Mouse (Mus musculus) MEL (cell line): Measurements from ENCODE around the gene Pdia3. TPM values are rescaled to one million over a fixed set of nuclear protein-coding genes. Genes with fewer than 3 reads are reported as not detected.

Experiments
- DNase-seq: peaks from one replicate; pipeline ENCODE4 v3.0.0; 2011; ENCODE audit warnings: low read depth, low spot score
- H3K27ac ChIP-seq: 2 replicates; pipeline ENCODE4 v1.5.1; 2012; ENCODE audit warnings: low read depth, mild to moderate bottlenecking, control low read depth, low read length, moderate library complexity; ENCODE audit not compliant: control insufficient read depth
- H3K27me3 ChIP-seq, 2 experiments: fragments of 150-350 bp in 1 of 2; sonication (generic) in 1 of 2; 2 replicates each; pipeline ENCODE4 v1.6.1; 2012; ENCODE audit warnings: low read length in 2 of 2, mild to moderate bottlenecking in 2 of 2, improper control_type of control experiment in 1 of 2, moderate library complexity in 1 of 2; ENCODE audit not compliant: insufficient read depth in 2 of 2, control insufficient read depth in 1 of 2
- H3K36me3 ChIP-seq, 2 experiments: 2 replicates each; pipeline ENCODE4 v1.6.1; 2012 to 2014; ENCODE audit warnings: low read length in 2 of 2, improper control_type of control experiment in 1 of 2, inconsistent platforms in 1 of 2, mild to moderate bottlenecking in 1 of 2; ENCODE audit not compliant: insufficient read depth in 2 of 2, control insufficient read depth in 1 of 2
- H3K4me1 ChIP-seq, 2 experiments: fragments of 150-350 bp in 1 of 2; sonication (generic) in 1 of 2; 2 replicates each; pipeline ENCODE4 v1.6.1; 2012; ENCODE audit warnings: low read length in 2 of 2, improper control_type of control experiment in 1 of 2, mild to moderate bottlenecking in 1 of 2; ENCODE audit not compliant: insufficient read depth in 2 of 2, control insufficient read depth in 1 of 2
- H3K4me3 ChIP-seq, 2 experiments: fragments of 150-350 bp in 1 of 2; sonication (generic) in 1 of 2; 2 replicates each; pipeline ENCODE4 v1.5.1; 2012; ENCODE audit warnings: low read depth in 2 of 2, low read length in 2 of 2, mild to moderate bottlenecking in 2 of 2, moderate library complexity in 2 of 2, control low read depth in 1 of 2, improper control_type of control experiment in 1 of 2; ENCODE audit not compliant: control insufficient read depth in 1 of 2, insufficient read depth in 1 of 2
- H3K79me2 ChIP-seq: 2 replicates; pipeline ENCODE4 v1.6.1; 2012; ENCODE audit warnings: mild to moderate bottlenecking, low read length, moderate library complexity; ENCODE audit not compliant: control insufficient read depth, poor library complexity, insufficient read depth
- H3K9ac ChIP-seq: 2 replicates; pipeline ENCODE4 v1.6.1; 2012; ENCODE audit warnings: low read depth, mild to moderate bottlenecking, control low read depth, low read length, moderate library complexity; ENCODE audit not compliant: control insufficient read depth, poor library complexity, severe bottlenecking
- H3K9me3 ChIP-seq: fragments of 150-350 bp; sonication (generic); replicated peaks from 2 replicates; pipeline ENCODE4 v1.6.1; 2012; ENCODE audit warnings: mild to moderate bottlenecking, low read length, improper control_type of control experiment, moderate library complexity; ENCODE audit not compliant: insufficient read depth
- BHLHE40 ChIP-seq: IDR thresholded peaks from 2 replicates; pipeline ENCODE4 v1.6.1; 2012; ENCODE audit warnings: low read depth, mild to moderate bottlenecking, inconsistent platforms, low read length, improper control_type of control experiment, borderline replicate concordance
- CHD1 ChIP-seq: IDR thresholded peaks from 2 replicates; pipeline ENCODE4 v1.6.1; 2012; ENCODE audit warnings: low read depth, mild to moderate bottlenecking, inconsistent platforms, low read length, improper control_type of control experiment
- CHD2 ChIP-seq: IDR thresholded peaks from 2 replicates; pipeline ENCODE4 v1.6.1; 2011; ENCODE audit warnings: low read length, improper control_type of control experiment
- CTCF ChIP-seq, 3 experiments: IDR thresholded peaks in 2 of 3; conservative IDR thresholded peaks in 1 of 3; 2 replicates each; pipeline ENCODE4 v1.5.1; 2011 to 2012; ENCODE audit warnings: low read length in 3 of 3, low read depth in 2 of 3, mild to moderate bottlenecking in 2 of 3, improper control_type of control experiment in 1 of 3, inconsistent platforms in 1 of 3, mixed read lengths in 1 of 3, moderate library complexity in 1 of 3; ENCODE audit not compliant: control insufficient read depth in 1 of 3, insufficient read depth in 1 of 3, poor library complexity in 1 of 3, severe bottlenecking in 1 of 3
- E2F4 ChIP-seq: IDR thresholded peaks from 2 replicates; pipeline ENCODE4 v1.6.1; 2011; ENCODE audit warnings: low read depth, low read length, improper control_type of control experiment, borderline replicate concordance
- ELF1 ChIP-seq: IDR thresholded peaks from 2 replicates; pipeline ENCODE4 v1.6.1; 2014; ENCODE audit warnings: low read depth, mild to moderate bottlenecking, inconsistent platforms, low read length, improper control_type of control experiment, moderate library complexity
- EP300 ChIP-seq, 2 experiments: IDR thresholded peaks; 2 replicates each; pipeline ENCODE4 v1.6.1; 2011; ENCODE audit warnings: improper control_type of control experiment in 2 of 2, low read length in 2 of 2, low read depth in 1 of 2, mild to moderate bottlenecking in 1 of 2
- ETS1 ChIP-seq: IDR thresholded peaks from 2 replicates; pipeline ENCODE4 v1.6.1; 2012; ENCODE audit warnings: low read depth, mild to moderate bottlenecking, inconsistent platforms, low read length, improper control_type of control experiment, moderate library complexity
- GATA1 ChIP-seq: IDR thresholded peaks from 2 replicates; pipeline ENCODE4 v1.6.1; 2011; ENCODE audit warnings: low read depth, low read length, improper control_type of control experiment
- HCFC1 ChIP-seq: IDR thresholded peaks from 2 replicates; pipeline ENCODE4 v1.6.1; 2012; ENCODE audit warnings: low read depth, mild to moderate bottlenecking, inconsistent platforms, low read length, improper control_type of control experiment, moderate library complexity
- JUND ChIP-seq: IDR thresholded peaks from 2 replicates; pipeline ENCODE4 v1.6.1; 2011; ENCODE audit warnings: low read depth, mild to moderate bottlenecking, improper control_type of control experiment, low read length
- MAX ChIP-seq: IDR thresholded peaks from 2 replicates; pipeline ENCODE4 v1.6.1; 2011; ENCODE audit warnings: low read length, improper control_type of control experiment
- MAZ ChIP-seq: IDR thresholded peaks from 2 replicates; pipeline ENCODE4 v1.6.1; 2012; ENCODE audit warnings: low read depth, mild to moderate bottlenecking, inconsistent platforms, low read length, improper control_type of control experiment
- MEF2A ChIP-seq: IDR thresholded peaks from 2 replicates; pipeline ENCODE4 v1.6.1; 2014; ENCODE audit warnings: low read depth, mild to moderate bottlenecking, inconsistent platforms, low read length, improper control_type of control experiment; ENCODE audit not compliant: poor library complexity, insufficient replicate concordance, severe bottlenecking; ENCODE audit errors: extremely low read depth
- MXI1 ChIP-seq: IDR thresholded peaks from 2 replicates; pipeline ENCODE4 v1.6.1; 2011; ENCODE audit warnings: mild to moderate bottlenecking, low read depth, low read length, improper control_type of control experiment
- MYB ChIP-seq: IDR thresholded peaks from 2 replicates; pipeline ENCODE4 v1.6.1; 2011; ENCODE audit warnings: mild to moderate bottlenecking, low read depth, low read length, improper control_type of control experiment
- MYC ChIP-seq: IDR thresholded peaks from 2 replicates; pipeline ENCODE4 v1.6.1; 2011; ENCODE audit warnings: low read depth, mild to moderate bottlenecking, low read length, improper control_type of control experiment, moderate library complexity
- NELFE ChIP-seq: IDR thresholded peaks from 2 replicates; pipeline ENCODE4 v1.6.1; 2011; ENCODE audit warnings: low read depth, low read length, improper control_type of control experiment
- NRF1 ChIP-seq: IDR thresholded peaks from 2 replicates; pipeline ENCODE4 v1.6.1; 2014; ENCODE audit warnings: low read depth, mild to moderate bottlenecking, inconsistent platforms, low read length, improper control_type of control experiment, moderate library complexity; ENCODE audit not compliant: poor library complexity, insufficient read depth, severe bottlenecking
- POLR2AphosphoS2 ChIP-seq: IDR thresholded peaks from 2 replicates; pipeline ENCODE4 v1.6.1; 2011; ENCODE audit warnings: low read length, improper control_type of control experiment
- POLR2AphosphoS5 ChIP-seq: IDR thresholded peaks from 2 replicates; pipeline ENCODE4 v1.6.1; 2012; ENCODE audit warnings: low read depth, borderline replicate concordance, mild to moderate bottlenecking, inconsistent platforms, low read length, moderate library complexity, mixed read lengths
- RAD21 ChIP-seq: IDR thresholded peaks from 2 replicates; pipeline ENCODE4 v1.6.1; 2011; ENCODE audit warnings: mild to moderate bottlenecking, low read depth, low read length, improper control_type of control experiment
- RCOR1 ChIP-seq: IDR thresholded peaks from 2 replicates; pipeline ENCODE4 v1.6.1; 2012; ENCODE audit warnings: low read depth, mild to moderate bottlenecking, inconsistent platforms, low read length, improper control_type of control experiment
- SIN3A ChIP-seq: IDR thresholded peaks from 2 replicates; pipeline ENCODE4 v1.6.1; 2012; ENCODE audit warnings: low read length, improper control_type of control experiment, inconsistent platforms
- SMC3 ChIP-seq: IDR thresholded peaks from 2 replicates; pipeline ENCODE4 v1.6.1; 2011; ENCODE audit warnings: low read depth, low read length, improper control_type of control experiment
- TAL1 ChIP-seq: IDR thresholded peaks from 2 replicates; pipeline ENCODE4 v1.6.1; 2012; ENCODE audit warnings: mild to moderate bottlenecking, inconsistent platforms, low read length, moderate library complexity, mixed read lengths
- TBP ChIP-seq: IDR thresholded peaks from 2 replicates; pipeline ENCODE4 v1.8.0; 2011; ENCODE audit warnings: low read depth, low read length, improper control_type of control experiment
- TCF12 ChIP-seq: IDR thresholded peaks from 2 replicates; pipeline ENCODE4 v1.6.1; 2014; ENCODE audit warnings: low read depth, mild to moderate bottlenecking, inconsistent platforms, low read length, improper control_type of control experiment, moderate library complexity
- UBTF ChIP-seq: IDR thresholded peaks from 2 replicates; pipeline ENCODE4 v1.6.1; 2012; ENCODE audit warnings: low read depth, mild to moderate bottlenecking, inconsistent platforms, low read length, improper control_type of control experiment, moderate library complexity, borderline replicate concordance; ENCODE audit not compliant: insufficient read depth
- USF1 ChIP-seq: IDR thresholded peaks from 2 replicates; pipeline ENCODE4 v1.6.1; 2014; ENCODE audit warnings: low read depth, mild to moderate bottlenecking, inconsistent platforms, low read length, improper control_type of control experiment, moderate library complexity
- USF2 ChIP-seq, 2 experiments: IDR thresholded peaks; 2 replicates each; pipeline ENCODE4 v1.6.1; 2011 to 2012; ENCODE audit warnings: improper control_type of control experiment in 2 of 2, low read length in 2 of 2, borderline replicate concordance in 1 of 2, inconsistent platforms in 1 of 2, low read depth in 1 of 2, mild to moderate bottlenecking in 1 of 2; ENCODE audit not compliant: insufficient read depth in 1 of 2
- ZC3H11A ChIP-seq: IDR thresholded peaks from 2 replicates; pipeline ENCODE4 v1.6.1; 2012; ENCODE audit warnings: low read depth, mild to moderate bottlenecking, inconsistent platforms, low read length, improper control_type of control experiment
- ZKSCAN1 ChIP-seq: IDR thresholded peaks from 2 replicates; pipeline ENCODE4 v1.6.1; 2012; ENCODE audit warnings: low read depth, mild to moderate bottlenecking, inconsistent platforms, low read length, improper control_type of control experiment, moderate library complexity
- ZMIZ1 ChIP-seq: IDR thresholded peaks from 2 replicates; pipeline ENCODE4 v1.6.1; 2012; ENCODE audit warnings: low read depth, mild to moderate bottlenecking, inconsistent platforms, low read length, improper control_type of control experiment, moderate library complexity
- ZNF384 ChIP-seq: IDR thresholded peaks from 2 replicates; pipeline ENCODE4 v1.6.1; 2012; ENCODE audit warnings: low read depth, mild to moderate bottlenecking, inconsistent platforms, low read length, improper control_type of control experiment
- polyA plus RNA-seq, 2 experiments: library from polyadenylated mRNA; stranded (reverse) in 1 of 2; unstranded in 1 of 2; fragments of >175 nt in 1 of 2; fragments of >200 nt in 1 of 2; gene quantifications; 2 replicates each; pipeline versions ENCODE4 v1.2.1 to v1.2.4; 2012; ENCODE audit warnings: low replicate concordance in 2 of 2, low read depth in 1 of 2; ENCODE audit not compliant: insufficient read length in 2 of 2, insufficient read depth in 1 of 2, missing spikeins in 1 of 2
- total RNA-seq: library from RNA; depleted of rRNA; stranded (reverse); fragments of 300-350 nt; gene quantifications from 2 replicates; pipeline ENCODE4 v1.2.3, GENCODE M21; 2012; rRNA removed

The Pdia3 gene
- total RNA-seq (70.7 and 89.4 TPM in 2 replicates), polyA plus RNA-seq (100 to 1,000 TPM; 471 to 473 TPM)

DNA sequence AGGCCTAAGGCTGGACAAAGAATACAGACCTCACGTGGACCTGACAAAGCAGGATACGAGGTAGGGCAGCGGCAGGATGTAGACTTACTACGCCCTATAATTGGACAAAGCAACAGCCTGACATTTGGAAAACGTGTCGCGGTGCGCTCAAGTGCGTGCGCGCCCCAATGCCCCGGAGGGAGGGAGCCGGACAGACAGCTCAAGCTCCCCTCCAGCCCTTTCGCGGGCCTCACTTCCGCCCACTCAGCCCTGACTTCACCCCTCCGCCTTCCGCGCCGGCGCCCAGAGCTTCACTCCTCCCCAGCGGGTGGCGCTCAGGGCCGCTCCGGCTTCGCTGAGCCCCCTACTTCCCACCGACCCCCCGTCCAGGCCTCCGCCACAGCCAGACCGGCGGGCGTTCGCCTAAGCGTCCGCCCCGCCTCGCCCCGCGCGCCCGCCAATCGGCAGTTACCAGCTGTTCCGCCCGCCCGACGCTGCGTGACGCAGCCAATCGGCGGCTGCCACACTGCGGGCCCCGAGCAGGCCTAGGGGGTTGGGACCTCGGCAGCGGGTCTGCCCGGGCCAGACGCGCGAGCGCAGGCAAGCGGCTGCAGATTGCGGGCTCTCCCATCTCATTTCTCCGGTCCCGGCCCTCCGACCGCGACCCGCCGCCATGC lies at the start of gene Pdia3, which contains the start of gene Catsper2:
Gene Pdia3 (plus strand): TSS at position 389 of the 656 bp plus-strand sequence.
Gene Catsper2 (minus strand): TSS at position 406 of the 656 bp plus-strand sequence.
- H3K79me2 ChIP-seq, result peaks cover 43% of the 10 kb centered on the region
- peaks cover 6 to 29% of the 10 kb centered on the region in 2 experiments for H3K36me3 ChIP-seq
- peak; percentile 97 for DNase-seq
- H3K27ac ChIP-seq, result peak within 1 kb of the TSS; percentile 89
- H3K27me3 ChIP-seq, result no peaks in the 10 kb centered on the region
- peak within 1 kb of the TSS; percentile 84 to 100 for H3K4me3 ChIP-seq
- peak within 1 kb of the TSS; percentile 87 for H3K9ac ChIP-seq
- H3K9me3 ChIP-seq, result no peaks in the 10 kb centered on the region
- H3K4me1 ChIP-seq, result peaks cover 0 to 7% of the 10 kb centered on the region in 2 experiments
- TF ChIP-seq UBTF (0 out of 2 replicates have a peak, but pooled peaks have one; percentile 27), POLR2AphosphoS5 (no peak), POLR2AphosphoS2 (peak; percentile 87; the same call in 1 of the 2 replicates), SMC3 (peak; percentile 24; the same call in 1 of the 2 replicates), ZNF384 (no peak), MYB (no peak), ELF1 (peak; percentile 91), TAL1 (no peak), TBP (peak; percentile 56; the same call in 1 of the 2 replicates), MYC (peak; percentile 62; the same call in 1 of the 2 replicates), NELFE (peak; percentile 95), CHD2 (peak; percentile 41), HCFC1 (peak; percentile 85), ZC3H11A (no peak), RAD21 (no peak; the same call in 1 of the 2 replicates), MXI1 (peak; percentile 84), SIN3A (peak; percentile 70; the same call in 1 of the 2 replicates), EP300 (IDR thresholded peaks at IDR 0.05; ENCODE audit: low read depth in 1 of 2, low read length in 2 of 2) (peak in 1 of 2 experiments; percentile 24; a peak in 2 of 4 replicates), GATA1 (no peak), ZMIZ1 (peak; percentile 96), ETS1 (no peak), USF1 (peak; percentile 31; the same call in 1 of the 2 replicates), CTCF (IDR thresholded peaks at IDR 0.05 in 2 of 3, conservative IDR thresholded peaks at IDR 0.05 in 1 of 3; ENCODE audit: control insufficient read depth in 1 of 3, insufficient read depth in 1 of 3, low read depth in 2 of 3, low read length in 3 of 3, poor library complexity in 1 of 3, severe bottlenecking in 1 of 3) (peak in 2 of 3 experiments; percentile 18 to 37; a peak in 4 of 6 replicates), ZKSCAN1 (no peak), MAZ (no peak; the same call in 1 of the 2 replicates), TCF12 (peak; percentile 62), RCOR1 (no peak), NRF1 (peak; percentile 67), JUND (no peak), BHLHE40 (no peak), CHD1 (no peak), E2F4 (no peak), MAX (peak; percentile 67), USF2 (IDR thresholded peaks at IDR 0.05; ENCODE audit: borderline replicate concordance in 1 of 2, insufficient read depth in 1 of 2, low read depth in 1 of 2, low read length in 2 of 2) (no peak), MEF2A (no peak)
